Mouse (Mus musculus) stomach, postnatal 0 days (tissue): ENCODE results near the gene Tnfrsf9.

Experiments used
- CTCF ChIP-seq: IDR thresholded peaks from 2 replicates; pipeline ENCODE4 v1.5.1; 2016; ENCODE audit warnings: antibody characterized with exemption, low read depth, mild to moderate bottlenecking, moderate library complexity
- EP300 ChIP-seq: optimal IDR thresholded peaks from 2 replicates; pipeline ENCODE3; 2016; ENCODE audit warnings: antibody characterized with exemption

DNA sequence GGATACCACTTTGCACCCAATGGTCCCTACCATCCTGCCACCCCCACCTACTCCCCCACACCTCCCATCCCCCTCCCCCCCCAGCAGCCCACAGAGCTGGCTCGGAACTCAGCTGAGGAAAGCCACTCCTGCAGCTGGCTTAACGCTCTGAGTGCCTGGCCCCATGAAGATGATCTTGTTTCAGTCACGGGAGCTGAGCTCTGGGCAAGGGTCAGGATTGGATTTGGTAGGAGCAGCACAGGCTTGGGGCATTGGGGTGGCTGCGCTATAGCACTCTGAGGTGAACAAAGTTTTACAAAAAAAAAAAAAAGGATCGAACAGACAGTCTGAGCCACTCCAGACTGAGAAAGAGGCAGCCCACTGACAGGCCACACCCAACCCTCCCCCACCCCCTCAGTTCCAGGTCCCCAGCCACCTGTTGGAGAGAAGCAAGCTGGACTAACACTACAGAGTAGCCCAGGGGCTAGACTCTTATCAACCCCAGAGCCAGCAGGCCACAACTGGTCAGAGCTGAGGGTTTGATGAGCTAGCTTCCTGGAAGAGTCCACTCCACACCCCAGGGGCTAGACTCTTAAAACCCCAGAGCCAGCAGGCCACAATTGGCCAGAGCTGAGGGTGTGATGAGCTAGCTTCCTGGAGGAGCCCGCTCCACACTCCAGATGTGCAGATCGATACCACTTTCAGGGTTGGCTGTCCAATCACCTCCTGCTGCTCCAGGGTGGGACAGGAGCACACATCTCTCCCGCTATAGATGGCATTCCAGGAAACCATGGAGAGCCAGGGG is 19.5 kb upstream of the Tnfrsf9 start:
- no peak for TF ChIP-seq CTCF
- no peak for TF ChIP-seq EP300
